Mouse (Mus musculus): Measurements from ENCODE around the gene Gm5737.

The Gm5737 gene

DNA sequence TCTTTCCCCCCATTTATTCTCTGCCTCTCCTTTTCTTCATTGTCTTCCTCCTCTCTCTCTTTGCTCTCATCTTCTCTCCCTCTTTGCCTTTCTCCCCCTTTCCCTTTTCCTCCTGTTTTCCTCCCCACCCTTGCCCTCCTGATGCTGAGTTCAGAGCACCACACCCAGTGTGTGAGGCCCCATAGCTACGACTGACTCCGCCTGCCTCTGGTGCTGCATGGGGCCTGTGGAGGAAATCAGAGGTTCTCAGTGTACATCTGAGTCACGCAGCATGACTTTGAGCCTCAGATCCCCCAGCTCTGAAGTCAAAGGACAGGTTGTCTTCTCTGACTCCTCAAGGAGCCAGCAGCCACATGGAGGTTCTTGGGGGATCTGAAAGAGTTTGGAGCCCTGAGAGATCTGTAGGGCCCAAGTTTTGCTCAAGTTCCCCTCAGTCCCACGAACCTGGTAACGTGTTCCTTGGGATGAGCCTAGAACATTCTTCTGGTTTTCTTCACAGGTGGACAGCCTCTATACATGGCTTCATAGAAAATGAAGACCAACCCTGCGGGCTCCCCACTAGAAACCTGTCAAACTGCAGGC lies at the start of gene Gm5737:
Gm5737 (plus strand) TSS at position 532 of the 582 bp plus-strand sequence.
- DNase-seq (ENCODE audit: low spot score): no peak

DNA sequence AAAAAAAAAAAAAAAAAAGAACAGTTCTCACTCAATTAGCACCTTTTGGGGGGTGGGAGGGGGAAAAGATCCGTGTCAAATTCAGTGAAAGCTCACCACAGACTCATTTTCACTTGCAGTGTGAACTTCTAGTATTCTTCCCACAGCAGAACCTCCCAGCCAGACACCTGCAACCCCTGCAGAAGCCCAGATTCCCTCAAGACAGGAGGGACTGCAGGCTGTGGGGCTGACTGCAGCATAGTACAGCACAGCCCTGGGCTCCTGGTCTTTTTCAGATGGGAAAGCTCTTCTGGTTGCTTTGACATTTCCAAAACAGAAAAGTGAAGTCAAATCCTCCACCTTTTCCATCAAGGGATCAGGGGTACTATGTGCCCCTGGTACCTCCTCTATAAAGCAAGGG lies 44.8 kb upstream of the Gm5737 start:
- DNase-seq (ENCODE audit: low spot score): no peak

DNA sequence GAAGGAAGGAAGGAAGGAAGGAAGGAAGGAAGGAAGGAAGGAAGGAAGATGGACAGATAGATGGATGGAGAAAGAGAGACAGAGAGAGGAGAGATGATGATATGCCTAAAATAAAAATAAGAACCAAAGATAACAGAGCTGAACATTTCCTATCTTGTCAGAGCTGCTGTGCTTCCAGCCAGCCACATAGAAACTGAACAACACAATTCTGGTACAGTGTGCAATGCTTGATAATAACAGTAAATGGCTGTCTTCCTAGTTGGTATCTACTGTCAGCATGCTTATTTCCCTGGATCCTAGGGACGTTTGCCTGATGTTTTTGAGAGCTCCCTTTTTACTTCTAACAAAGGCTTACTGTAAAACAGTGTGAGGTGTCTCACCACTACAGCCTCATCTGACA lies 40.8 kb upstream of the Gm5737 start:
- DNase-seq (ENCODE audit: low spot score): no peak

DNA sequence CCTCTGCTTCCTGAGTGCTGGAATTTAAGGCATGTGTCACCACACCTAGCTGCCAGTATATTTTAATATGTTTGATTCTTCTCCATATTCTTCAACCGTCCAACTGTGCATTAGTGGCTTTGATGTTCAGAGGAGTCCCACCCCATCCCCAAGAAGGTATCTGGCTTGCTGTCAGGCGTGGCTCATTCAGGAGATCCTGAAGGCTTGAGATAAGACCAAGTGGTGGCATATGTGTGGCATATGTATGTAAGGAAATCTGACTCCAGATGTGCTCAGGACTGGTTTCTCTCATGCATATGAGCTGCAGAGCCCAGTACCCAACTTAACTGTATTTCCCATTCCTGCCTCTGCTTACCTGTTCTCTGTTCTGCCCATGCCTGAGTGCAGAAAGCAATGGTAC lies 34.2 kb upstream of the Gm5737 start:
- DNase-seq (ENCODE audit: low spot score): no peak

DNA sequence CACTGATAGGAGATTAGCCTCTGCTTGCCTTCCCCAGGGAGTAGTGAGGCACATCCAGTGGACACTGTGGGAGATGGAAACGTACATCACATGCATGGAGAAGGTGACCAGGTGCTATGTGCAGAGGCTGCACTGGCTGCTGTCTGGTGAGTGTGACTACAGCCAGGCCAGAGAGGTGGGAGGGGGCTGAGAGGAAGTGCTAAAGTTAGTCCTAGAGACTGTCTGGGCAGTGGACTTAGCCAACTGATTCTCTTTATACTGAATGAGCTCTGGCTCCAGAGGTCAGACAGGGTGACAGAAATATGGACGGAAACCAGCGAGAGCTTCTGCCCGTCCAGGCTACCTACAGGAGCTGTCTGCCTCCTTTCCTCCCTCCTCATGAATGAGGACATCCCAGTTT lies 16.6 kb upstream of the Gm5737 start:
- no peak for DNase-seq (ENCODE audit: low spot score)

DNA sequence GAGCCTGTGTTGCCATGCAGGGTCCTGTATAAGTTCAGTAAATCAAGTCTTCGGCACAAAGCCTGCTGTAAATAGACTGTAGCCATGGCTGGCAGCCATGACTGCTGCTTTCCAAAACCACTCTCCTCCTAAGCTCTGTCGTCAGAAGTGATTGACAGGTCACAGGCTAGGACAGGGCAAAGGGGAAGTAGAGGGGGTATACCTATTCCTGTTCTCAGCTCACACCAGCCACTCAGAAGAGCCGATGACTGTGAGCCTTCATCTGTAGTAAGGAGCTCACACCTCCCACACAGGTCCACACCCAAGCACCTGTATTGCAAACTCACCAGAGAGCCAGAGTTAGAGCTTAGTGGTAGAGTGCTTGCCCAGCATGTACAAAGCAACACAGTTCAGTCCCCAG lies 15.8 kb upstream of the Gm5737 start:
- no peak for DNase-seq (ENCODE audit: low spot score)

DNA sequence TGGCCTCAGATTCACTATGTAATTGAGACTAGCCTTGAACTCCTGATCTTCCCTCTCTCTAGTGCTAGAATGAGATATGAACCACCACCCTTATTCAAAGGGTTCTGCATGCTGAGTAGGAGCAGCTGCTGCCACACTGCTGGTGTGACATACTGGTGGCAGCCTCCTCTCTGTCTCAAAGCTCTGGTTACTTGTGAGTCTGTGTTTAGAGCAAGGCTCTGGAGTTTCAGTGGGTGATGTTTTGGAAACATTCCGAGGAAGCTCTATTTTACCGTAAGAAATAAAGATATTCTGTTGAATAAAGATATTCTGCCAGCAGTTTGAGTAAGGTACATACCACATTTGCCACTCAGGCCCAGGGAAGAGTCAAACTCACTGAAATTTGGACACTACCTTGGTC lies 8.9 kb upstream of the Gm5737 start:
- DNase-seq (ENCODE audit: low spot score): no peak

DNA sequence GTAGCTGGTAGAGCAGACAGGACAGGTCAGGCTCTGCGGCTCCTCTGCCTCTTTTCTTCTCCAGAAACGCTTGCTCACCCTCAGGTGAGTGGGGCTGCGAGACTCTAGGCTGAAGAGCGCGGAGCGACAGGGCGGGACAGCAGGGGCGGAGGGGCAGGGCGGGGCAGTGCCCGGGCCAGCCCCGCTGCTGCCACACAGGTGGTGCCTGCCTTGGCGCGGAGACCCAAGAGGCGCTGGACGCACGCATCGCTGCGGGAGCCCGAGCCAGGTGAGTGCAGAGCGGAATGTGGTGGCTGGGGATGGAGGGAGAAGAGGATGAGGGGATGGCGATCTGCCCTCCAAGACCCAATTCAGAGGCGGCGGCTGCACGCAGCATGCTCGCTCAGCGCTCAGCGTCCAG lies 2.5 kb upstream of the Gm5737 start:
- DNase-seq (ENCODE audit: low spot score): no peak

DNA sequence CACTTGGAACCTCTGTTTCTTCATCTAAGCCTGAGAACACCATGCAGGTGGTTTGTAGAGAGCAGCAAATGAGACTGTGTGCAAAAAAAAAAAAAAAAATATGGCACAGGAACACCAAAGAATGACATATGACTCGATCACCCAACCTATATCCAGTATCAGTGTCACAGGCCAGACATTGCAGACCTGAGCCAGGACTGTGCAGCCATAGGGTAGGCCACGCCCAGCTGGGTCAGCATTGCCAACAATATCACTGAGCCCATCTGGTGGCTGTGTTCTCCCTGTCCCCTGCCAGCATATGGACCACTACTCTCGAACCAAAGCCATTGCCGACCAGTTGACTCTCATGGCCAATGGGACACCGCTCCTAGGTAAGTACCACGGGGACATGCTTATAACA lies 5.4 kb downstream of the Gm5737 start:
- no peak for DNase-seq (ENCODE audit: low spot score)

DNA sequence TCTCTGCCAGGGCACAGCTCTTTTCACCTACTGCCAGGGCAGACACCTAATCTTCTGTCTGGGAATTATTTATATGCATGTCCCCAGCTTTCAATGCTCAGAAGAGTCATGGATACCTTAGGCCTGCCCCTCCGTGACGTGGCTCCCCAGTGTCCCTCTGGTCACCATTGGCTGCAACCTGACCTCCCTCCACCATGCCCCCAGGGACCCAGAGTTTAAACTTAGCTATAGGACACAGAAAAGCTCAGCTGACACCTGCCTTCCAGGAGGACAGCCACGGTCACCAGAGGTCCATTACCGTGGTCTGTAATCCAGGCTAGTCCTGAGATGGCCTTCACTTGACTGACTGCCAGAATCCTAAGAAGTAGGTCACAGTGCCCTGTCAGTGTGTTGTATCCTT lies 7.2 kb downstream of the Gm5737 start:
- no peak for DNase-seq (ENCODE audit: low spot score)

DNA sequence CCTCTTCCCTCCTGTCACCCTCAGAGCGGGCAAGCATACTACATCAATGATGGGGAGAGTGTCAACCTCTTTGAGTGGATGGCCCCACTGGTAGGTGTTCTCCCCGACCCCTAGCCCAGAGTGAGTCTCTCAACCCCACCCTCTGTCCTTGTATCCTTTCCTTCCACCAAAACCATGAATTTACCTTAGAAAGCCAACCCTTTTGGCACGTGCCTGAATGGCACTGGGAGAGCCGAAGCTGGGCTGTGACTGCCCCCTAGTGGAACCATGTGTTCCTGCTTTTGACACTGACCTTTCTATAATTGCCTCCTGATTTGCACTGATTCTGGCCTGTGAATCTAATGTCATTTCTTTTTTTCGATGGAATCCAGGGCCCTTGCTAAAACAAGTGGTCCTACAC lies 11.1 kb downstream of the Gm5737 start:
- DNase-seq (ENCODE audit: low spot score): peak; percentile 40

DNA sequence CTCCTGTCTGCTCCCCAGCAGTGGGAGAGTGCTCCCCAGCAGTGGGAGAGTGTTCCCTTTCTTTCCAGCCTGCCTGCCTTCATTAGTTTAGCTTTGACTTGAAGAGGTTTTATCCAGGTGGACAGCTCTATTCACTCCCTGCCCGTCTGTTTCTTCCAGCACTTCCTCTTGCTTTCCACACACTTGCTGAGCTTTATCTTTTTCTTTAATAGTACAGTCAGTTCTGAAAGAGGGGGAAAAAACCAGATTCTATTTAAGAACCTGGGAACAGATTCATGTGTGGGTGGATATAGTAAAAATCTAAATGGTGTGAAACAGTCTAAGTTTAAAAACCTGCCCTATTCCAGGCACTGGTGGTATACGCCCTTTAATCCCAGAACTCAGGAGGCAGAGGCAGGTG lies 12.9 kb downstream of the Gm5737 start:
- DNase-seq (ENCODE audit: low spot score): no peak

DNA sequence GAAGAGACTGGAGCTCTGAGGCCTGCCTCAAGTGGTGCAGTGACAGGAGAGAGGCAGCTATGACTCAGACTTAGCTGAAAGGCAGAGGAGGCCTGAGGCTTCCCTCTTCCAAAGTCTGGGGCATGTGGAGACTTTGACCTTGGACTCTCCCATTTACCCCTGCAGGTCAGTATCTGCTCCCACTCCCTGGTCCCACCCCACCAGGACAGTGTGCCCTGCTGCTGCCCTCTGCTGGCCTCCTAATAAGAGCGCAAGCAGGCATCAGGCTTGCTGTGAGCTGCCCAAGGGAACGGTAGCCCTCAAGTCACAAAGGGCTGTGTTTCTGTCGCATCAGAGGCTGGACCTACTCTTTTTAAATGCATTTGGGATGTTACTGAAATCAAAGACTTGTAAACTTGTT lies 14.2 kb downstream of the Gm5737 start:
- no peak for DNase-seq (ENCODE audit: low spot score)

DNA sequence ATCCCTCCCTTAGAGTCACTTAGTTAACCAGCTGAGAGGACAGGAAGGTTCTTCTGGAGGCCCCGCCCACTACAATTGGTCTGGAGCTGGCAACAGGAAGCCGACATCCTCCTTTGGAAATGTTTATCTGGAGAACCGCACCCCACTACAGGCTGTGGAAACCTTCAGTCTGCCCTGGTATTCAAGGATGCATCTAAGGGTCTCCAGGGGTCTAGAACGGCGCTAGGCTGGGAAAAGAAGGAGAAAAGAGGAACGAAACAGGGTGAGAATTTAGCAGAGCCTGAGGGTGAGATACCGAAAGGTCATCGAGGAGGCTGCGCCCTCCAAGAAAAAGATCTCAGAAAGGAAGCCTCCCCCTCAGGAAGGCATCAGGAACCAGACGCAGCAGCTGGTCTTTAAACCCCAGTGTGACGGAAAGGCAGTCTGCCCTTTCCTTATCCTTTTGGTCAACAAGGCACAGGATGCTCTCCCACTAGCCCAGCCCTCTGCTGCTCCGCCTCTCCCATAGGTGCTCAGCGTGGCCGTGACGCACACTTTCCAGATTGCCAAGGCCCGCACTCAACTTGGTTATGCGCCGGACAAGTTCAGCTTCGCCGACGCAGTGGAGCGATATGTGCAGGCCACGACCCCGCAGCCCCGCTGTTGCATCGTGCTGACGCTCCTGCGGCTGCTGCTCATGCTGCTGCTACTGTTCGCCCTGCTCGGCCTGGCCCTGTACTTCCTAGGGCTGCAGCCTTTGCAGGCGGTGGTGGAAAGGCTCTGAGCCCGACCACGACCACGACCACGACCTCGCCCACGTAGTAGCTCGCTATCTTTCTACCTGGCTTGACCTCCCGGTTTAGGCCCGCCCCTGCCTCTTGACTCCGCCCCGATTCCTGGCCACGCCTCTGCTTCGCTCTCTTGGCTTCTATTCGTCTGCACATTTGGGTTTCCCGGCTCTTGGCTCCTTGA lies 18.5 kb downstream of the Gm5737 start:
- DNase-seq (ENCODE audit: low spot score): peak; percentile 61

DNA sequence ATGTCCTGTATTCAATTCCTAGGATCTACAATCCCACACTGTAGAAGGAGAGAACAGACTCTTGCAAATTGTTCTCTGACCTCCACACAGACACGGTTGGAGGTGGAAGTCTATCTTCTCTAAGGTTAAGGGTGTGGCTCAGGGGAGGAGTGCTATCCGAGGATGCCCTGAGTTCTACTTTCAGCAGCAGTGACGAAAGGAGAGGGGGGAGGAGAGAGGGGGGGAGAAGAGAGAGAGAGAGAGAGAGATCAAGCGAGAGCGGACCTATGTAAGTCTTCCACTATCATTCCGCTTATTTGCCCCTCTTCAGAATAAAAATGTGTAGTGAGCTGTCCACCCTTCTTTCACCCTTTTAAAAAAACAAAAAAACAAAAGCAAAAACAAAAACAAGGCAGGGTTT lies 22.3 kb downstream of the Gm5737 start:
- no peak for DNase-seq (ENCODE audit: low spot score)

DNA sequence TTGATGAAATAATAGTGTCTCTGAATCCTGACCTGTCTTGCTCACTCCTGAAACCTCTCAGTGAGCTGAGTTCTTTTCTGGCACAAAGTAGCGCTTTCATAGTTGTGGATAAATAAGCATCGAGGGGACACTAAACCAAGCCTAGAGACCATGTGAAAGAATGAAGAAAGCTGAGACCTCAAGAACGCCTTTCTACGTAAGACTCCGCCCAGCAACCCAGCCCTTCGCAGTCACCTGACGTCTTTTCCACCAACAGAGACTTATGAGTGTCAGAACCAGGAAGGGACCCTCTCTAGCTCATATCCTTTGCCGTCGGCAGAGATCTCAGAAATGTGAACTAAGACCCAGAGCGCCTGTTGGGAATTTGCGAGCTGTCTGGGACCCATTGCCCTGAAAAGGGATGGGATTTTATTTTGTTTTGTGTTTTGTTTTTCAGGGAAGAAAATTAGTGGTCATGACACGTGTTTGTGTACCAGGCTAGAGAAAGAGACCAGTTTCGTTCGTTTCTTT lies 22.8 kb downstream of the Gm5737 start:
- DNase-seq (ENCODE audit: low spot score): peak; percentile 78

DNA sequence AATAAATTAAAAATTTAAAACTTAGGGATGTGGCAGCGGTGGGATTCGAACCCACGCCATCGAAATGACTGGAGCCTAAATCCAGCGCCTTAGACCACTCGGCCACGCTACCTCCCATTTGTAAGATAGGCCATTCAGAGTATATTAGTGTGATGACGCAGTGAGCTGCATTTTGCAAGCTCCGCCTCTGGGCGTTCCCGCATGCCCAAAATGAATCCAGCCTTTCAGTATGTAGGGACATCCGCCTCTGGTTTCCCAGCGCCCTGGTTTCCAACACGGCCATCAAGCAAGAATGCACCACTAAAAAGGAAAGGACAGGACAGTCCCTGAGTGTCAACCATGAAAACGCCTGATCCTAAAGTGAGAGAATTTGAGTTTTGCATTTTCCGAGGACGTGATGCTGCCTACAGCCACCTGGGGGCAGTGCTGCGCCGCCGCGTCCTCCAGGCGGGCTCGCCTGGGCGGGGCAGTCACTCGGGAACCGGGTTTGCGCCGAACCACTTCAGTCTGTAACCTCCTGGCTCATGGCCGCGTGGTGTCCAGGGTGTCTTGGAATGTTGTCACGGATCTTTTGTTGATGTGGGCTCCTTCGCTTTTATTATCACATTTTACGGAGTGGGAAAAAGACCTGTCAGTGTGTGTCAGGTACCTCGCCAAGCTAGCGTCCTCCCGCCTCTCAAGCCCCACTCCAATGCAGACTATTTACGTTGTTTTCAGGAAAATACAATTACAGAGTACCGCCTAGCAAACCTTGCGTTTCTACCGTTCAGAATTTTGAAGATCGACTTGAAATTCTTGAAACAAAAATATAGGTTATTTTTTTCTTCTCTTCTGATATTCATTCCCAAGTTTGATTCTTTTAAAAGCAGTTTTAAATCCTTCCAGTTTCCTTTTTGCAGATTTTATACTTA lies 23.5 kb downstream of the Gm5737 start:
- peak; percentile 98 for DNase-seq (ENCODE audit: low spot score)

DNA sequence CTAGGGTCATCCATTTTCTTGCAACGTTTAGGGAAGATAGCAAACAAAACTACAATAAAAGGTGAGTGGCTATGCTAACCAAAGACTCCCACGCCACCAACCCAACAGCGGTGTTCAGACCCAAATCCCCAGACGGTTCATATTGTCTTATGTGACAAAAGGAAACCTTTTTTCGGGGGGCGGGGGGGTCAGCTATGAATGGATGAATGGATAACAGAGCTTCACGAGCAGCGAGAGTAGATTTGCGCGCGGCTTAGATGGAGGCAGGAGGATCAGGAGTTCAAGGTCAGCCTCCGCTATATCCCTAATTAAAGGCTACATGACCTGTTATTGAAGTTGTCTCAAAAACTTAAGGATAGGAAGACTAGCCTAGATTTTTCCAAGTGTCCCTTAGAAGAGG lies 24.2 kb downstream of the Gm5737 start:
- DNase-seq (ENCODE audit: low spot score): no peak

DNA sequence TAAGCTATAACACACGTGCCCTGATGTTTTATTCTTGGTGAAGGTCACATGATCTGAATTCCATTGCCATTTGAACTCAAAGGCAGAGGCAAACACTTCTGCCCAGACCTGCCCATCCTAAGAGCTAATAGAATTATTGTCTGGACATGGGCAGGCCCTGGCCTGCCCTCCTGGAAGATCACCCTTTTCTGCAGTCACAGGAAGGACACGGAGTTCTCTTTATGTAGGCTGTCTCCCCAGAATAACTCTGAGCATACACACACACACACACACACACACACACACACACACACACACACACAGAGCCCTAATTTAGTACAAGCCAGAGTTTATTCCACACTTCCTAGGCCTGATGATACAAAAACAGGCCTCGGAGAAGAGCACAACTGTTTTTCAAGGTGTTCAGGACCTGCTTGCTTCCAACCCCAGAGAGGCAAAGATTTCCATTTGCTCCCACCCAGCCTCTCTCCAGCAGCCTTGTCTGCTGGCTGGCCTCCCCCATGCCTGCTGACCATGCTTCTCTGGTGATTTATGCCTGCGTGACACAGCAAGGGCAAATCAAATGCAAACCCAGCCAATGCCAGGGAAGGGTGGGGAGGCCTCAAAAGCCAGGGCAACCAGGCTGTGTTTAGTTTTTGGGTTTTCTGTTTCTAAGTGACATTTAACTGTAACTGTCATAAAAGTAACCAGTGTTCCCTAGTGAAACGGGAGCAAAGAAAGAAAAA lies 26.4 kb downstream of the Gm5737 start:
- no peak for DNase-seq (ENCODE audit: low spot score)

DNA sequence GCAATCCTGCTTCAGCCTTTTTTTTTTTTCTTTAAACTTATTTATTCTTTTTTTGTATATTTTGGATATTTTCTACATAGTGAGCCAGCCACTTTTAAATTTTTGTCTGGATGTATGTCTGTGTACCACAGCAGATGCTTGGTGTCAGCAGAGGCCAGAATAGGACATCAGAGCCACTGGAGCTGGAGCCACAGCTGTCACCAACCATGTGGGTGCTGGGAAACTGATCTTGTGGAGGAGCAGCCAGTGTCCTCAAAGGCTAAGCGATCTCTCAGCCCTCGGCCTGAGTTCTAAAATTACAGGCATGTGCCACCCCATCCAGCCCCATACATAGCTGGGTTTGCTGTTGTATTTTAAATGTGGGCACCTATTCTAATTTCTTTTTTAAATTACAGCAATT lies 27.6 kb downstream of the Gm5737 start:
- DNase-seq (ENCODE audit: low spot score): no peak

DNA sequence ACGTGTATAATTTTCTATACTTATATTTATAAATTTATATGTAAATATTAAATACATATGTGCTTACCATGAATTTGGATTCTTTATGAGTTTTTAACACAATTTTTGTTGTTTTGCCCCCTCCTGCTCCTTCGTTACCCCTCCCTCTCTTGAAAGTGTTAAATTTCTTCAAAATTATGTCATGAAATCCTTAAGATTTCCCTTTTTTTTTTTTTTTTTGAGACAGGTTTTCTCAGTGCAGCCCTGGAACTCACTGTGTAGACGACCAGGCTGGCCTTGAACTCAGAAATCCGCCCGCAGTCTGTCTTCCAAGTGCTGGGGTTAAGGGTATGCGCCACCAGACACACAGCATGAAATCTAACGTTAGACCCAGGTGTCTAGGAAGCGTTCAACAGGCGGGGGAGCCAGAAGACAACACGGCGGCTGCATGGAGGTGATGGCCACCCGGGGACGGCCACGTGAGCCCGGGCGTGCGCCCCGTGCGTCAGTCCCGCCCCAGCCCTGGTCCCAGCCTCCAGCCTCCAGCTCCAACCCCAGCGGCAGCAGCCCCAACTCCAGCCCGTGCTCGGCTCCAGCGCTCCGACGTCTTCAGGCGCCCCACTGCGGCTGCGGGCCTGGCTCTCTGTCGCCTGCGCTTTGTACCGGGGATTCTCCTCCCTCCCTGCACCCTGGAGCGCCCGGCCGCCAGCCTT lies 30.3 kb downstream of the Gm5737 start, which contains the start of gene Eef2k:
Eef2k (plus strand) TSS at position 487 of the 692 bp plus-strand sequence.
- peak; percentile 84 for DNase-seq (ENCODE audit: low spot score)
